Comparison of ENCODE assay signal across 8 mouse cellular contexts in the genomic region with DNA sequence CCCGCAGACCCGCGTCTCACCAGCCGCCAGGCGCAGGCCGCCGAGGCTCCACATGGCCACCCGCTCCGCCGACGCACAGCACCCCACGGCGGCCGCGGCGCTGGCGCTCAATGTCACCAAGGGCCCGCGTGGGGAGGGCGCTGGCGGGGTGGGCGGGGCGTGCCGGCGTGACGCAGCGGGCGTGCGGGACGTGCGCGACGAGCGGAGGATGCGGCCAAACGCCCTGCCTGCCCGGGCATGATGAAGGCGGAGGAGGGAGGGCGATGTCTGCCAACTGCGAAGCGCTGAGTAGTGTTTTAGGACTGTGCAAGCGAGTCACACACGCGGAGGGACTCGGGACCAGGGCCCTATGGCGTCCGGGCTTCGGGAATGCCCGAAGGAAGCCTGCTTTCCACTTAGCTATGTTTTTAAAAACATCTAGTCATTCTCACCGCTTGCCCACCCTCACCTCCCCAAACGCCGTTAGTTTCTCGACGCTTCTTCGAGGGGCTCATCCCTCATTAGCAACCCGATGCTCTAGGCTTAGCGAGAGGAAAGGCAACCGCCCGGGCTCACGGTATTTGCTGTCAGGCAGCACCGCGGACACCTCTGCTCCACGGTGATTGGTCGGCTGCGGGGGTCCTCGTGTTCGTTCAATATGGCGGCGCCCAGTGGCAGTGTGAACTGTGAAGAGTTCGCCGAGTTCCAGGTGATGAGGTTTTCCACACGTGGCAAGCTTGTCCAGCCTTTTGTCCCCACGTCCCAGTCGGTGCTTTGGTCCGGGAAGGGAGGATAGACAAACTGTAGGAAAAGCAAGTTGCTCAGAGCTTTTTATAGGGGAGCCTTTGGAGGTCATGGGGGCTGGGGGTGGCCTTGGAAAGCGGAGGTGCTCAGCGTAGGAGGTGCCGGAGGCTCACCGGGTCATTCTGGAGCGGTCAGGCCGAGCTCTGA. TPM values are rescaled to one million over a fixed set of nuclear protein-coding genes. Genes with fewer than 3 reads are reported as not detected.
DNase-seq lines count a peak whose midpoint lies in the region; ATAC-seq lines count a peak whose summit lies in the region.

TSS of gene Fam162a (minus strand) at position 145 of the 930 bp plus-strand sequence.
TSS of gene Ccdc58 (plus strand) at position 236 of the 930 bp plus-strand sequence.

- no peaks in the 10 kb centered on the region for H3K27me3 ChIP-seq in megakaryocyte, embryonic 14.5 days (replicated peaks)

- H3K4me3 ChIP-seq in megakaryocyte, embryonic 14.5 days (replicated peaks) = peak within 1 kb of the TSS; percentile 99

- H3K9me3 ChIP-seq in megakaryocyte, embryonic 14.5 days = no peaks in the 10 kb centered on the region

- peak; percentile 95 for DNase-seq in ZHBTc4 (ENCODE audit: low read depth, low spot score)
- DNase-seq in gastrocnemius, adult 8-10 months (ENCODE audit: low spot score in 2 of 2) = peak; percentile 89
- peak; percentile 56 for DNase-seq in hindlimb bud, embryonic 11.5 days (ENCODE audit: extremely low spot score, low read depth, low spot score)
- peak; percentile 88 to 91 for DNase-seq in left cerebral cortex, adult 8-10 months (ENCODE audit: low spot score in 2 of 2)
- DNase-seq in right cerebral cortex, postnatal 10 days (ENCODE audit: low spot score in 2 of 2) = peak; percentile 95 to 96
- DNase-seq in urinary bladder, postnatal 25 days (ENCODE audit: low spot score) = peak; percentile 91

- peaks cover 45% of the 10 kb centered on the region for H3K36me3 ChIP-seq in megakaryocyte, embryonic 14.5 days (replicated peaks; ENCODE audit: low read length)

- ATAC-seq in common myeloid progenitor, adult 5-6 weeks (replicated peaks; ENCODE audit: low read depth, poor library complexity, severe bottlenecking) = peak; percentile 94

- H3K4me1 ChIP-seq in megakaryocyte, embryonic 14.5 days = peaks cover 58% of the 10 kb centered on the region

RNA-seq across cellular contexts. Expression of gene Fam162a, which starts in this region (rescaled TPM):
- 111 and 118 TPM in 2 replicates for total RNA-seq in common myeloid progenitor, adult 5-6 weeks (2017)
- 100 to 1,000 TPM; 112 to 134 (median 121) TPM for total RNA-seq in gastrocnemius, adult 8-10 months (2022)
- total RNA-seq in left cerebral cortex, adult 8-10 months (2022) = 10 to 100 TPM; 51.3 to 65.8 (median 62.1) TPM
- 3.7 and 230 TPM in 2 replicates for polyA plus RNA-seq in megakaryocyte, embryonic 14.5 days (2012; ENCODE audit: insufficient read depth, low replicate concordance)

RNA-seq across cellular contexts. Expression of gene Ccdc58, which starts in this region (rescaled TPM):
- 148 and 156 TPM in 2 replicates for total RNA-seq in common myeloid progenitor, adult 5-6 weeks (2017)
- total RNA-seq in gastrocnemius, adult 8-10 months (2022) = 10 to 100 TPM; 15.3 to 33.5 (median 22.2) TPM
- total RNA-seq in left cerebral cortex, adult 8-10 months (2022) = 10 to 100 TPM; 15.4 to 22.0 (median 19.1) TPM
- polyA plus RNA-seq in megakaryocyte, embryonic 14.5 days (2012; ENCODE audit: insufficient read depth, low replicate concordance) = 2.3 and 7.6 TPM in 2 replicates

Comparison
In these comparisons a context has a peak if more than half of its experiments do, and no peak if none do; other contexts are left out.
1. Peak in every context shown above with its lines: DNase-seq, ATAC-seq and H3K4me3 ChIP-seq.